Mouse (Mus musculus) layer of hippocampus, adult 18-20 months (tissue): ENCODE data around the gene Steap3. TPM values are rescaled to one million over a fixed set of nuclear protein-coding genes. Genes with fewer than 3 reads are reported as not detected.
A peak's percentile ranks its signal among the peaks of the same experiment; 100 is the strongest.

ENCODE experiments used
- DNase-seq, 2 experiments: peaks; one replicate each; pipeline ENCODE4 v3.0.0; 2022; ENCODE audit warnings: low spot score in 2 of 2
- total RNA-seq, 2 experiments: library from RNA; stranded (reverse); gene quantifications; 2 replicates each; pipeline ENCODE4 v1.2.3; 2021

Gene Steap3
- total RNA-seq, 2 experiments from 2014 or later, result 5.4 to 6.3 TPM

- DNase-seq, result no peak
These were observed 21.3 kb downstream of the Steap3 start for GRCm38 (mm10) chr1:120251193-120251592.

DNA sequence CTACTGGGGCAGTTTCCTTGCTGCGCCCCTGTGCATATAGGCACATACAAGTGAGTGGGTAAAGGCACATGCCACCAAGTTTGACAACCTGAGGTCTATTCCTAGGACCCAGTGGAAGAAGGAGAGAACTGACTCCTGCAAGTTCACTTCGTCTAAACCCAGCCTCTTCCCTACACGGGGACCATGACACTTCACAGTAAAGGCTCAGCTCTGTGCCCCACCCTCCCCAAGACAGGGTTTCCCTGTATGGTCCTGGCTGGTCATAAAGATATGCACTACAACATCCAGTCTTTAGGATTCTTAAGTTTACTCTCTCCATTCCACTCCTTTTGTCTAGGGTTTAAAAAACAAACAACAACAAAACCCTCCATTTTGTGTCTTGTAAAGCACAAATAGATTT, 21.9 kb downstream of the Steap3 start:
- no peak for DNase-seq

DNA sequence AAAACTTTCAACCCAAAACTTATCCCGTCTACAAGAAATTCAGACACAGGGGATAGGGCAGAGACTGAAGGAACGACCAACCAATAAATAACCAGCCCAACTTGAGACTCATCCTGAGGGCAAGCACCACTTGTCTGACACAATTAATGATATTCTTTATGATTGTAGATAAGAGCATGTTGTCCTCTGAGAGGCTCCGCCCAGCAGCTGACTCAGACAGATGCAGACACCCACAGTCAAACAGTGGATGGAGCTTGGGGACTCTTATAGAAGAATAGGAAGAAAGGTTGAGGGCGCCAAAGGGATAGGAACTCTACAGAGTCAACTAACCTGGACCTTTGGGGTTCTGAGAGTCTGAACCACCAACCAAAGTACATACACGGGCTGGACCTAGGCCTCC, 22.7 kb downstream of the Steap3 start:
- DNase-seq, result no peak

DNA sequence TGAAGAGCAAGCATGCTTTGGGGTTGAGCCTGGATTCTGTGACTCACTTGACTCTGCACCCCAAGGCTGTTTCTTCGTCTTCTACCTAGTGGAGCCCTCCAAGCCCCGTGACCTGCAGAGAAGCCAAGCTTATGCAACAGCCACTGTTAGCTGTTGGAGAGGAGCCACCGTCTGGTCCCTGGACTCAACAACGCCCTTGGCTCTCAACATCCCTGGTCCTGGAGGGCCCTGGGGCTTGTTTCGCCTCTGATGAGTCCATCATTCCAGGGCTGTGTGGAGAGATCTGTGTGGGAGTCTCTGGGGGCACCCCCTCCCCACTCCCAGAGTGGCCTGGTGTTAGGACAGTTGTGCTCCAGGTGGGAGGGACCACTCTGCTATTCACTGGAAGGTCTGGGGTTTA, 24.3 kb downstream of the Steap3 start:
- peak in 1 of 2 experiments; percentile 27 for DNase-seq

GRCm38 (mm10) chr1:120247351-120247750, 25.2 kb downstream of the Steap3 start:
- DNase-seq, result no peak

- no peak for DNase-seq
These were observed 25.6 kb downstream of the Steap3 start for GRCm38 (mm10) chr1:120246946-120247345.

GRCm38 (mm10) chr1:120245661-120246131, 26.8 kb downstream of the Steap3 start:
- DNase-seq, result peak; percentile 19 to 69

- no peak for DNase-seq
These were observed 27.9 kb downstream of the Steap3 start for GRCm38 (mm10) chr1:120244646-120245045.

DNA sequence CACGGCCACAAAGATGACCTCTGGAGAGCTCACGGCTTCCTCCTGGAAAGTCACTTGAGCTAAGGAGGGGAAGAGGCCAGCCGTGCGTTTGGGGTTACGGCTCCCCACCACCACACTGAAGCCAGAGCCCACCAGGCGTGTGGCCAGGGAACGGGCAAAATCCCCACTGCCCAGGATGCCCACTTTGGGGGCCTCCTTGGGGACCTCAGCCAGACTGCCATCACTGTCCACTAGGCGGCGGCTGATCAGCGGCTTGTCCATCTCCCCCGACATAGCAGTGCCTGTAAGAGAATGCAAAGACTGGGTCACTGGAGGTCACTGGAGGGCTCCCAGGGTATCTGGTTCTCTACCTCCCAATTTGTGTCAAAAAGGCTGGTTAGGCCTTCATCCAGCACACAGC, 28.5 kb downstream of the Steap3 start:
- no peak for DNase-seq

GRCm38 (mm10) chr1:120237068-120237467, 35.4 kb downstream of the Steap3 start:
- DNase-seq, result no peak

DNA sequence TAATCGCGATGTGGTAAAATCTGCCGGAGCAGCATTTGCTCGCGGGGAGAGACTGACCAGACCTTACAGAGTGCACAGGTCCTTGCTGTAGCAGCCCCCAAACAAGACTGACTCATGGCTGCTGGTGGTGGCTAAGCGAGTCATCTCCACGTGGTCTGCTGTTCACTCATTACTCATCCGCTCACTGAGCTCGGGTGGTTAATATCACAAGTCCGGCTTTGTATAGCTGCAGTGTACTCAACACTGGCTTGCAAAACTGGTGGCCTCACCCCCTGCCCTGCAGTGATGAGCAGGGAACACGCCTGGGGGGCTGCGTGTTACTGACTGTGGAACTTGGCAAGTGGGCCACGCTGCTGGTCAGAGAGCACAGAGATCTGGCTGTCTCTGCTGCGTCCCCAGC, 36.1 kb downstream of the Steap3 start:
- DNase-seq, result no peak

- no peak for DNase-seq
These were observed 36.8 kb downstream of the Steap3 start for GRCm38 (mm10) chr1:120235631-120236215.

- no peak for DNase-seq
These were observed 40.3 kb downstream of the Steap3 start for GRCm38 (mm10) chr1:120232170-120232569.

DNA sequence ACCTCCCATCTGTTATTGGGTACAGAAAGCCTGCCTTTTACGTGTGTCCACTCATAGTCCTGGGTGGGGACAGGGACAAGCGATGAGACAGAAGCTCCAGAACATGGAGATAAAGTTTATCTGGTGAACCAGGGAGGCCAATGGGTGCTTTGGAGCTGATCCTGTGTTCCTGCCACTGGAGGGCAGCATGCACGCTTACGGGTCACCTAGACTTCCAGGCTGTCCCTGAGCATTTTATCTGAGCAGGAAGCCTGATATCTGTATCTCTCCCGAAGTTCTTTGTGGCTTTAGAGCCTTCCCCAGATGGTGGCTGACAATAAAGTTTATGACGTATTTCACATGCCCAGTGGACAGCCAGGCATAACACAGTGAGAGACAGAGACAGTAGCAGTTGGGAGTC, 41.2 kb downstream of the Steap3 start:
- peak; percentile 17 to 71 for DNase-seq

- DNase-seq, result no peak
These were observed 42.6 kb downstream of the Steap3 start for GRCm38 (mm10) chr1:120229723-120230471.

GRCm38 (mm10) chr1:120223613-120224012, 48.9 kb downstream of the Steap3 start:
- DNase-seq, result no peak

GRCm38 (mm10) chr1:120221285-120221684, 51.2 kb downstream of the Steap3 start:
- no peak for DNase-seq

GRCm38 (mm10) chr1:120220841-120221240, 51.7 kb downstream of the Steap3 start:
- DNase-seq, result no peak

- DNase-seq, result peak in 1 of 2 experiments; percentile 45
These were observed 63.8 kb downstream of the Steap3 start for GRCm38 (mm10) chr1:120208502-120209230.

DNA sequence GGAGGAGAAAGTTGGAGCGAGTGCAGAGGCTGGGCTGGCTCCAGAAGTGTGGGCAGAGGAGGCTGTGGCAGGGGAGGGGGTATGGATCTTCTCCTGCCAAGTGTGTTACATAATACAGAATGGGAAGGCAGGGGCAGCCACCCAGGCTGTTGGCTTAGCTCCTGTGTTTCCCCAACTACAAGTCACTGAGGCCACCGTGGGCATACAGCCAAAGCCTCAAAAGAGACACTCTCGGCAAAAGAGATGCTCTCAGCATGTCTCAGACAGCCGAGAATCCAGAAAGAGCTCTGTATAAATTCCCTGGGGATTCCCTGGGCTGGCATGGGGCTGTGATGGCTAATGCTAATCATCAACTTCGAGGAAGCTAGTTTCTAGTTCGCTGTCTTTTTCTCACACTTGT, 64.9 kb downstream of the Steap3 start:
- peak; percentile 48 to 78 for DNase-seq

- DNase-seq, result no peak
These were observed 67.7 kb downstream of the Steap3 start for GRCm38 (mm10) chr1:120204834-120205233.

DNA sequence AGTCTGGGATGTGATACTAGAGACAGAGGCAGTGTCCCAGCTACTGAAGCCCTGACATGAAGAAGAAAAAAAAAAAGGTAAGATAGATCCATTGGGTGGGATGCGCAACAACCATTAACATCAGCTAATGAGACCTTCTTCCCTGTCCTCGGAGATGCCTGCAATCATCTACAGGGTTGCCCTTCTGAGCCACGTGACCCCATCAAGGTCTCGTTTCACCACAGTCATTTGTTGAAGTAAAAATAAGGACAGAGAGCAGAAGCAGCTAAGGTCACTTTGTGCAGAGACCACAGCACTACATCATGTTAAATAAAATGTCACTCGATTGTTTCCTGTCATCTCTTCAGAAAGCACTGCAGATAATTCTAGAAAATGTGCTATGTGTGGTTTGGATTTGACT, 68.7 kb downstream of the Steap3 start:
- no peak for DNase-seq
